Mouse (Mus musculus): Measurements from ENCODE around the gene Trpv4. TPM values are rescaled to one million over a fixed set of nuclear protein-coding genes. Genes with fewer than 3 reads are reported as not detected.

Trpv4 gene
- polyA plus RNA-seq, 1 experiment from 2014 or later: 0.38 TPM

DNA sequence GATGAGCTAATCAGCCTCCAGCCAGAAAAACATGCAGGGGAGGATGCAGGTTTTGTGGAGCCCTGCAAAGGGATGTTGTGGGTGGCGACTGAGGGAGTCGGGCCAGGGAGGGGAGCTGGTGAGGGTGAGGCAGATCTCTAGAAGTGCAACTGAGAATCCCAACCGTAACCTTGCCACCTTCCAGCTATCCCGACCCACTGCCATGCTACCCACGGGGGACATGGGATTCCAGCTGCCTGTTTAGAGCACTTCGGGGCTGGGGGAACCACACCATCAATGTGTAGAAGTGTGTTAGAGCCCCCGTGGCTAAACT is 18.6 kb downstream of the Trpv4 start:
- H3K9me3 ChIP-seq (ENCODE audit: low read length): no peaks in the 10 kb centered on the region

DNA sequence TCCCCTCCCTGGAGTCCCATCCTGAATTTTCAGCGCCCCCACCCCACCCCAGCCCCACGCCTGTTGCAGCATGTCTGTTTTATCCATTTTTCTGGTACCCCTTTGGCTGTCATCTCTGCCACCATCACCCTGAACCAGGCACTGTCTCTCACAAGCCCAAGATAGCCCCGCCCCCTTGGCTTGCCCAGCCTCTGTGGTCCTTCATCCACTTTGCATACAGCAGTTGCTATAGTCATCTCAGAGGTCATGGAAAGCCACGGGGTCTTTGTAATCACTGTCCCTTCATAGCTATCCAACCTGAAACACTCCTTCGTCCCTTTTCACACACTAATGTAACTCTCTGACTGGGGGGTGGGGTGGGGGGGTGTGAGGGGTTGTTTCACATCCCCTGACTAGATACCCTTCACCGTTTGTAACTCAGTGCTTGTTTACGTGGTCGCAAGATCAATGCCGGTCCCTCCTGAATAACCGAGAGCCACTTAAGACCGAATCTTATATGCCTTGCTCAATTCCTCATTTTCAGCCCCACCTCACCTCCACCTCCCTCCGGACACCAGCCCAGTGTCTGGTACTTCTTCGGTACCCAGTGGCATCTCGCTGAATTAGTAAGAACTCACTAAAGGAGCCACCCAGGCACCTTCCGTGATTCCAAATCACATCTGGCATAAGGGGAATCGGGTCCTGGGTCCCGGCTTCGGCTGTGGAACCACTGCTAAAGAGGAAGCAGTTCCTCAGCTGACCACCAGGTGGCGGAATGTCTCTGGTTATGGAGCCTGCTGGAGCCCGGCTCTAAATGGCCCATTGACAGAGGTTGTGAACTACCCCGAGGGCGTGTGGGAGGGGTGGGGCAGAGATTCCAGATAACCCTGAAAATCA is 19.2 kb downstream of the Trpv4 start:
- Histone ChIP-seq H3K27ac (ENCODE audit: low read depth) (no peak overlapping the region), H3K36me3 (replicated peaks; ENCODE audit: insufficient read depth, low read length) (no peaks in the 10 kb centered on the region), H3K4me3 (ENCODE audit: low read depth, low read length) (no peak overlapping the region), H3K27me3 (ENCODE audit: insufficient read depth, low read length) (peaks cover 5% of the 10 kb centered on the region; the same call in 1 of the 2 replicates), H3K4me2 (ENCODE audit: low read depth, low read length) (peak overlapping the region; percentile 55), H3K4me1 (ENCODE audit: insufficient read depth) (peaks cover 8% of the 10 kb centered on the region; the same call in 1 of the 2 replicates), H3K9ac (replicated peaks) (no peak overlapping the region), H3K9me3 (ENCODE audit: low read length) (no peaks in the 10 kb centered on the region)
- DNase-seq (peak; percentile 89), ATAC-seq (peak; percentile 86)
- TF ChIP-seq EP300 (IDR thresholded peaks at IDR 0.05; ENCODE audit: low read depth) (no peak), CTCF (IDR thresholded peaks at IDR 0.05; ENCODE audit: low read depth) (peak; percentile 97)
- WGBS (ENCODE audit: insufficient replicate concordance): 11% methylated on average over 22 of the region's 22 CpGs

More for the DNA sequence above, 18.6 kb downstream of the Trpv4 start:
- H3K36me3 ChIP-seq (replicated peaks; ENCODE audit: insufficient read depth, low read length): no peaks in the 10 kb centered on the region
- 25% methylated on average over 7 of the region's 7 CpGs for WGBS (ENCODE audit: insufficient replicate concordance)
- no peak for TF ChIP-seq CTCF (IDR thresholded peaks at IDR 0.05; ENCODE audit: low read depth)
- no peak for TF ChIP-seq EP300 (IDR thresholded peaks at IDR 0.05; ENCODE audit: low read depth)
- H3K9ac ChIP-seq (replicated peaks): no peak overlapping the region
- H3K4me2 ChIP-seq (ENCODE audit: low read depth, low read length): peak overlapping the region; percentile 55; the same call in 1 of the 2 replicates
- H3K27ac ChIP-seq (ENCODE audit: low read depth): no peak overlapping the region
- ATAC-seq (no peak), DNase-seq (no peak)
- H3K27me3 ChIP-seq (ENCODE audit: insufficient read depth, low read length): peaks cover 5% of the 10 kb centered on the region; the same call in 1 of the 2 replicates
- H3K4me1 ChIP-seq (ENCODE audit: insufficient read depth): peaks cover 8% of the 10 kb centered on the region; the same call in 1 of the 2 replicates
- H3K4me3 ChIP-seq (ENCODE audit: low read depth, low read length): no peak overlapping the region

DNA sequence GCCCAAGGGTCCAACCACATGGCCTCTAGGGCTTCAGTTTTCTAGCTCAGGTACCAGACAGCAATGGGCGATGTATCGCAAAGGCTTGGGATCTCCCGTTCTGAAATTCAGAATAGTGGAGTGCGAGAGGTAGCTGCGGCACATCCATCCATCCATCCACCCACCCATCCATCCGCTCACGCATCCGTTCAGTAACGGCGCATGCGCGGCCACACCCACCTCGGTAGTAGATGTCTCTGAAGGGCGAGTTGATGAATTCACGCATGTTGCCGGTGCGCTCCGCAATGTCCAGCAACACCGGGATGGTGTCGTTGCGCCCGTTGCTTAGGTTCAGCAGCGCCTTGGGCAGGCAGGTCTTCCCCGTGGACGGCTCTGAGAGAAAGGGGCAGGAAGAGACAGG is 22.1 kb downstream of the Trpv4 start:
- no peaks in the 10 kb centered on the region for H3K9me3 ChIP-seq (ENCODE audit: low read length)
- ATAC-seq (no peak), DNase-seq (no peak)
- TF ChIP-seq EP300 (IDR thresholded peaks at IDR 0.05; ENCODE audit: low read depth) (no peak), CTCF (IDR thresholded peaks at IDR 0.05; ENCODE audit: low read depth) (no peak)
- peaks cover 8% of the 10 kb centered on the region; the same call in 1 of the 2 replicates for H3K4me1 ChIP-seq (ENCODE audit: insufficient read depth)
- peaks cover 5% of the 10 kb centered on the region; the same call in 1 of the 2 replicates for H3K27me3 ChIP-seq (ENCODE audit: insufficient read depth, low read length)
- no peaks in the 10 kb centered on the region for H3K36me3 ChIP-seq (replicated peaks; ENCODE audit: insufficient read depth, low read length)
- no peak overlapping the region for H3K4me2 ChIP-seq (ENCODE audit: low read depth, low read length)
- no peak overlapping the region for H3K4me3 ChIP-seq (ENCODE audit: low read depth, low read length)
- WGBS (ENCODE audit: insufficient replicate concordance): 78% methylated on average over 25 of the region's 25 CpGs
- no peak overlapping the region for H3K9ac ChIP-seq (replicated peaks)
- no peak overlapping the region for H3K27ac ChIP-seq (ENCODE audit: low read depth)

GRCm38 (mm10) chr5:114631336-114631735 is 26.9 kb downstream of the Trpv4 start:
- Histone ChIP-seq H3K27me3 (ENCODE audit: insufficient read depth, low read length) (no peaks in the 10 kb centered on the region), H3K36me3 (replicated peaks; ENCODE audit: insufficient read depth, low read length) (no peaks in the 10 kb centered on the region), H3K4me3 (ENCODE audit: low read depth, low read length) (no peak overlapping the region), H3K4me2 (ENCODE audit: low read depth, low read length) (no peak overlapping the region), H3K9ac (replicated peaks) (no peak overlapping the region), H3K4me1 (ENCODE audit: insufficient read depth) (no peaks in the 10 kb centered on the region), H3K27ac (ENCODE audit: low read depth) (no peak overlapping the region), H3K9me3 (ENCODE audit: low read length) (no peaks in the 10 kb centered on the region)
- TF ChIP-seq EP300 (IDR thresholded peaks at IDR 0.05; ENCODE audit: low read depth) (no peak), CTCF (IDR thresholded peaks at IDR 0.05; ENCODE audit: low read depth) (peak; percentile 71)
- WGBS (ENCODE audit: insufficient replicate concordance): 51% methylated on average over 2 of the region's 2 CpGs
- peak; percentile 49 for DNase-seq
- ATAC-seq: no peak

GRCm38 (mm10) chr5:114625590-114625989 is 32.6 kb downstream of the Trpv4 start:
- Histone ChIP-seq H3K4me1 (ENCODE audit: insufficient read depth) (no peaks in the 10 kb centered on the region), H3K27ac (ENCODE audit: low read depth) (no peak overlapping the region), H3K4me3 (ENCODE audit: low read depth, low read length) (no peak overlapping the region), H3K9me3 (ENCODE audit: low read length) (no peaks in the 10 kb centered on the region), H3K4me2 (ENCODE audit: low read depth, low read length) (no peak overlapping the region), H3K27me3 (ENCODE audit: insufficient read depth, low read length) (no peaks in the 10 kb centered on the region), H3K9ac (replicated peaks) (no peak overlapping the region), H3K36me3 (replicated peaks; ENCODE audit: insufficient read depth, low read length) (no peaks in the 10 kb centered on the region)
- TF ChIP-seq CTCF (IDR thresholded peaks at IDR 0.05; ENCODE audit: low read depth) (peak; percentile 75), EP300 (IDR thresholded peaks at IDR 0.05; ENCODE audit: low read depth) (no peak)
- ATAC-seq (no peak), DNase-seq (peak; percentile 78)
- WGBS (ENCODE audit: insufficient replicate concordance): 17% methylated on average over 3 of the region's 3 CpGs

DNA sequence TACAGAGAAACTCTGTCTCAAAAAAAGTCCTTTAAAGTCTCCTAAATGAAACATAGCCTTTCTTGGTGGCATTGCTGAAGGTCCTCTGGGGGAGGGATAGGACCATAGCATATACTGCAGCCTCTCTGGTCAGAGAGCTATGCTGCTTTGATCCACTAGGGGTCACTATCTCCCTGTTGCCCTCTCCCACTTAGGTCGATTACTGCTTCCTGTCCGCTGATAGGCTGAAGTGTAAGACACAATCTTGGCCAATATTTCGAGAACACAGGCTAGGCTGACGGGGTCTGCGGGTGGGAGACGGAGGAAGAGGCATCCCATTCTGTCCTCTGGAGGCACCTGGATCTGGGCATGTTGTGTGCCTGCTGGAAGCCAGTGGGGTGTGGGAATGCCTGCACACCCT is 37.9 kb downstream of the Trpv4 start:
- H3K4me2 ChIP-seq (ENCODE audit: low read depth, low read length): no peak overlapping the region
- H3K4me1 ChIP-seq (ENCODE audit: insufficient read depth): no peaks in the 10 kb centered on the region
- no peak overlapping the region for H3K27ac ChIP-seq (ENCODE audit: low read depth)
- H3K36me3 ChIP-seq (replicated peaks; ENCODE audit: insufficient read depth, low read length): no peaks in the 10 kb centered on the region
- DNase-seq (peak; percentile 39), ATAC-seq (0 out of 2 replicates have a peak, but pooled peaks have one; percentile 3)
- no peaks in the 10 kb centered on the region for H3K9me3 ChIP-seq (ENCODE audit: low read length)
- WGBS (ENCODE audit: insufficient replicate concordance): 33% methylated on average over 6 of the region's 6 CpGs
- TF ChIP-seq CTCF (IDR thresholded peaks at IDR 0.05; ENCODE audit: low read depth): peak; percentile 83
- TF ChIP-seq EP300 (IDR thresholded peaks at IDR 0.05; ENCODE audit: low read depth): no peak
- no peak overlapping the region for H3K9ac ChIP-seq (replicated peaks)
- no peak overlapping the region for H3K4me3 ChIP-seq (ENCODE audit: low read depth, low read length)
- no peaks in the 10 kb centered on the region for H3K27me3 ChIP-seq (ENCODE audit: insufficient read depth, low read length)
